Mouse (Mus musculus) cerebellum, adult 9-10 months (tissue): ENCODE results near the gene Pdgfra.

Experiments used
- DNase-seq: peaks from one replicate; pipeline ENCODE4 v3.0.0; 2022

Gene Pdgfra

DNA sequence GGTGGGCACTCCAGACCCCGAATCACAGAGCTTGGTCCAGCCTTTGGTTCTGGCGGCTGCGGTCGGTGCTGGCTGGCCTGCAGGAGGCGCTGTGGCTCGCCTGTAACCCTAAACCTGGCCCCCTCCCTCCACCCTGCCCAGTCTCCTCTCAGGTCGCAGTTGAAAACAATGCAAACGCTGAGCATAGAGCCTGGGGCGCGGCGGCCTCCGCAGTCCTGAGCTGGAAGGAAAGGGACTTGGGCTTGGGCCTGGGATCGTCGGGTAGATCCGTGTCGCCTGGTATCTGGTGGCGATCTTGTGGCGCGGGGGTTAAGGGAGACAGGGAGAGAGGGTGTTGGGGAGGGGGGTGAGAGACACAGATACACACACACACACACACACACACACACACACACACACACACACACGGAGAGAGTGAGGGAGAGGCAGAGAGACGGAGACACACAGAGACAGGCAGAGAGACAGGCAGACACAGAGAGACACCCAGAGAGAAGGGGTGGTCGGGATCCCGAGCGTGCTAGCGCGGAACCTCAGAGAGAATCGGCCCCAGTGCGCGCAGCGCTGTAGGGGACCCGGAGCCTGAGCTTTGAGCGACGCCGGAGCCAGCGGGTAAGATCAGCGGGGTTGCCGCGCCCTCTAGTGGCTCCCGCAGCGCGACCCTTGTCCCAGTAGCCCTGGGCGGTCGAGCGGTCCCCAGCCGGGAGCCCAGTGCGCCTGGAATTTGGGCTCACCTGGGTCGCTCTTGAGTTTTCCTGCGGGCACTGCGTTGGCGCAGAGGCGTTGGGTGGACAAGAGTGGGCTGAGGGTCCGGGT is 3.9 kb downstream of the Pdgfra start:
- DNase-seq = peak; percentile 38

DNA sequence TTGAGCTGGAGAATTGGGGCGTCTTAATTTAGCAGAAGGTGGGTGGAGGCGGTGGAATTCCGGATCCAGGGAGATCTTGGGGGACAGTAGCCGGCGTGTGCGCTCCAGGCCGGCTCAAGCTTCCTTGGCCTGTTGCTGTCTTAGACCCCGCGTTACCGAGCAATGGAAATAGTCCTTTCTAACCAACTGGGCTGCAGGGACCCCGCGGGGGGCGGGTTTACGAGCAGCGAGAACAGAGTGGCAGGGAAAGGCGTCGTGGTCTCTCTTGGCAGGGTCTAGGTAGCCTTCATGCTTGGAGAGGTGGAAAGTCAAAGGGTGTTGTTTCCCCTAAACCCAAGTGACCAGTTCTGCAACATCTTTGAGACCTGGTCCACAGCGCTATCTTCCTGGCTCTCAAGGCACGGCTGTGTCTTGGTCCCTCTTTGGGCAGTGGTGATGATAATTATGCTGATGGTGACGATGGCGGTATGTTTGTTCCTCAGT is 4.5 kb downstream of the Pdgfra start:
- DNase-seq = no peak

DNA sequence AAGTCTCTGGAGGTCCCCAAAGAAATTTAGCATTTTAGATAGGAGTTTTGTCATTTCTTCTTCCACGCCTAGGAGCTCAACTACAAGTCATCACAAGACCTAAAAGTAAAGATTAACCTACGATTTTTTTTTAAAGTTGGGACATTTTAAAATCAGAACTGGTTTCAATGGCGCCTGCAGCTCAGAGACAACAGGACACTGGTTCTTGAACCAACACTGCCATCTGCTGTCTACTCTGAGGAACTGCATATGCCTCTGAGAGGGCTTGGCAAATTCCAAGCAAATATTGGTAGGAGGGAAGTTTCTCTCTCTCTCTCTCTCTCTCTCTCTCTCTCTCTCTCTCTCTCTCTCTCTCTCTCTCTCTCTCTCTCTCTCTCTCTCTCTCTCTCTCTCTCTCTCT is 4.9 kb downstream of the Pdgfra start:
- DNase-seq = peak; percentile 77

DNA sequence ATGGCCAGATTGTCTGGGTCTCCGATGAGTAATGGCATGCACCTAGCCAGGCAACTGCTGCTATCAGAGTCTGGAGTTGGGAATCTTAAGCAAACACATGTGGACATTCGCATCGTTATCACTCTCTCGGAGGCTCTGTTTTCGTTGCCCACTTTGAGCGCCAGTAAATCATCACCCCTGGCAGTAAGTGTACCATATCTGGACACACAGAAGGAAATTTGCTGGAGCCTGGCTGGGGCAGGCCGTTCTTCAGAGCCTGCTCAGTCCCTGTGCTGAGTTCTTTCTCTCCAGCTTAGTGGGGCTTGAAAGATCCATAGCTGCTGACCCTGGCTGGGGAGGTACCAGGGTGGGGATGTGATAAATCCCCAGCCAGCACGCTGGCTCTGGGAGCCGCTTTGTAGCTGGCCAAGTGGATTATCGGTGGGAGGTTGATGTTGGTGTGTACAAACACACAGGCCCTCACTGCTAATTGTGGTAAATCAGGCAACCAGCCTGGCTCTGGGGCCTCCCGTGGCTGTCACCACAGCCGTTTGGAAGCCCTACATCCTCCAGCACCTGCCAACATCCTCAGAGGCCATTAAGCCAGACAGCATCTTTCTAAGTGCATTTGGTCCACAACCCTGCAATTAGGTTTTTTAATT is 8.6 kb downstream of the Pdgfra start:
- DNase-seq = no peak

DNA sequence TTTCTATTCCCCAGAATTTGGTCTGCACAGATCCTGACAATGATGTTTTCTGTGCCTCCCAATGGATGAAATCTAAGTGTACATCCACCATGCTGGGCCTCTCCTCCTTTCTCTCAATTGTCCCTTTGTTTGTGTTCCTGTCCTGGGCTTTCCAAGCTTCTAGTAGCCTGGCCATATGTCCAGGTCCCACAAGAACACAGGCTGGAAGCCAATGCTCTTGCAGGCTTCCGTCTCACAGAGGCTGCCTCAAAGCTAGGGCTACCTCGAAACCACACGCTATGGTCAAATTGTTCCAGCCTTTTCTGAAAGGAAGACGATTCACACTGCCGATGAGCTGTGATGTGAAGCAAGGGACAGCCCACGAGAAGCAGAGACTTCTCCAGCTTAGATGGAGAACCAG is 9.5 kb downstream of the Pdgfra start:
- no peak for DNase-seq

DNA sequence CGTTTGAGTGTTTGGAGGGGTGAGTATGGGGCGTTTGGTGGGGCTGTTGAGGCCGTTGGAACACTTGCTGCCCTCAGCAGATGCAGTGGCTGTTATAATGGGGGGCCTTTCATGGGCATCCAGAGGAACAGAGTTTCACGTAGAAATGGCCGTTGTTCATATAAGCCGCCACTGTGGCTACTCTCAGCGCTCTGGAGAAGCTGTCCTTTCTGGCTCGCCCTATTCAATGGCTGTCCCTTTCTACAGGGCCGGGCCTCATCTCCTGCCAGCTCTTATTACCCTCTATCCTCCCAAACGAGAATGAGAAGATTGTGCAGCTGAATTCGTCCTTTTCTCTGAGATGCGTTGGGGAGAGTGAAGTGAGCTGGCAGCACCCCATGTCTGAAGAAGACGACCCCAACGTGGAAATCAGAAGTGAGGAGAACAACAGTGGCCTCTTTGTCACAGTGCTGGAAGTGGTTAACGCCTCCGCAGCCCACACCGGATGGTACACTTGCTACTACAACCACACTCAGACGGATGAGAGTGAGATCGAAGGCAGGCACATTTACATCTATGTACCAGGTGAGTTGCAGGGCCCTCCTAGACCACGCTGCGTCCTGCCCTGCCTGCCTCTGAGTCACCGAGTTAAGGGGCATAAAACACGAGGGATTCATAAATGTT is 11.3 kb downstream of the Pdgfra start:
- DNase-seq = no peak

DNA sequence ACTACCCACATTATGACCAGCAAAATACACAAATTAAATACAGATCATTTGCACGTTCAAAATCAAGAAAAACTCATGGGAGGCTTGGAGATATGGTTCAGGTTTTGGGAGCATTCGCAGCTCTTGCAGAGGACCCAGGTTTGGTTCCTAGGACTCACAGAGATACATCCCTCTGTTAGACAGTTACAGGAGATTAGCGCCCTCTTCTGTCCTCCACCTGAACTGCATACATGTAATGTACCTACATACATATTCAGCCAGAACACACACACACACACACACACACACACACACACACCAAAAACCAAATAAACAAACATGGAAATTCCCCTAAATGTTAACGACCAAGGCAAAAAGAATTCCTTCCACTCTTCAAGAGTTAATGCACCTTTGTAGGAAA is 12.6 kb downstream of the Pdgfra start:
- DNase-seq = no peak

DNA sequence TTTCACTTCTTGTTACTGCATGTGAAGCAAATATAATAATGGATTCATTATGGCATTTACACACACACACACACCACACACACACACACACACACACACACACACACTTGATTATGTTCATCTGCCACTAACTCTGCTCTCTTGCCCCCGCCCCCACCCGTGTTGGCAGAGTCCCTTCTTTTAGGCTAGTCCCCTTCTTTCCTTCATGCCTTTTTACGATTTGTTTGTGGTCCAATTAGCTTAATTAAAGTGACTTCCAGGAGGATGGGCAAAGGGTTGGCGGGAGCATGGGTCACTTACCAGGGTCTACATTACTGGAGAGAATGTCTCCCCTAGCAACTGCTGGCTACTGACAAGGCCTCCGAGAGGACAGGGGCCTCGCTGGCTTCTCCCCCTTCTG is 17.7 kb downstream of the Pdgfra start:
- no peak for DNase-seq

DNA sequence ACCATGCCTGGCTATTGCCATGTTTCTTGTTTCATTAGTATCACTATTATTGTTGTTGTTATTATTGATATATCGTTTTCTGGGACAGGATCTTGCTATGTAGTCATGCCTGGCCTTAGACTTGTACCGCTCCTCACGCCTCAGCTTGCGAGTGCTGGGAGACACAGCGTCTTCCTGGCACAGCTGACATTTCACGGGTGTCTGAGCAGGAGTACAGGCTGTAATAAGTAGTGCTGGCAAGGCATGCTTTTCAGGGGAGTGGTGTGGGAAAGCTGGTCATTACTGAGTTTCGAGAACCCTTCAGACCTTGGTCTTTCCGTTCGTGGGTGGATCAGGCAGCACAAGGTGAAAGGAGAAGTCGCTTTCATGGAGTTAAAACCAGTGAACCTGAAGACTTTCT is 19.8 kb downstream of the Pdgfra start:
- no peak for DNase-seq

DNA sequence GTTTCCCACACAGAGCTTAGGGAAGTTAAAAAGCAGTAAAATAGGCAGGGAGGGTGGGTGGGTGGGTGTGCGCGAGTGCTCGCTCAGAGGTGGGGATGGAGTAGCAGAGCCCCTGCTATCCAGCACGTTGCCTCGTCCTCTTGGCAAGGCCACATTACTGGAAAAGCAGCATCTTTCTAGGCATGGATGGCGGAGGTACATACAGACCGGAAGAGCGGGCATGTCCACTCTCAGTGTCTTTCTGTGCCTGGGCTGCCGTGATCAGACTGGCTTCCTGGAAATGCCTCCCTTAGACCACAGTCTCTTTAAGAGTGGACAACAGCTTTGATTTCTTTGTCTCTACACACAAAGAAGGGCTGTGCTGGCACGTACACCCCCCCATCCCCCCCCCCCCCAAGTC is 27.2 kb downstream of the Pdgfra start:
- no peak for DNase-seq

DNA sequence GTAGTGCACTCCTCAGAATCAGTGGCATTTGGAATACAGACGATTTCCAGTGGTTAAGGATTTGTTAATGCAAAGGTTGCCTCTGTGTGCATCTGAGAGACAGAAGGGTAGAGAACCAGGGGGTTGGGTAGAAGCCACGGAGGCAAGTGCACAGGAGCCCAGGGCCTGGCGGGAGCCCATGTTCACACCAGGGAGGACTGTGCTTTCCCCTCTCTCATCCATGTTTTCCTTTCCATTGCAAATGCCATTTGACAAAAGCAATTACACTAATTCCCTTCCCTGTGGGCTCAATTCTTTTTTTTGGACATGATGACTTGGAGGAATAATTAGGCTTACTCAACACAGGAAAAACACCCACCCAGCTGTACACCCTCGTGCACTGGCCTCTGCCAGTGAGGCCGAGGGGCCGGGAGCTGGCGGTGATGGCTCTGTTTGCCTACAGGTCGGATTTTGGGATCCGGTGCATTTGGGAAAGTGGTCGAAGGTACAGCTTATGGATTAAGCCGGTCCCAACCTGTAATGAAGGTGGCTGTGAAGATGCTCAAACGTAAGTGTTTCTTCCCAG is 27.7 kb downstream of the Pdgfra start:
- no peak for DNase-seq

DNA sequence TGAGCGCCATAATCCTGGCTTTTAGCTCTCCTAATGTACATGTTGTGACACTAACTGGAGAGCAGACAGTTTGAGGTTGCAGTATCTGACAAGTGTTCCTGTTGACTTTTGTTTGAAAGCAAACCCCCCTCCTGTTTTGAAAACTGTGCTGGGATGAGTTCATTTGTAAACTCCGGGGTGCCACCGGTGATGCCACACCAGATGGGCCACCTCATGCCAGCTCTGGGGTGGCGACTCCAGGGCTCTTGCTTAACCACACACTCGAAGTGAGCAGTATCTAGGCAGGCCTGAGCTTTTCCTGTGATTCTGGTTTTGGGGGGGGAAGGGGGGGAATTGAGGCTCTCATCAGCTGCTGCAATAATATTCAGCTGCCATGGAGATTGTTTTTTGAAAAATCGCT is 31.6 kb downstream of the Pdgfra start:
- no peak for DNase-seq

DNA sequence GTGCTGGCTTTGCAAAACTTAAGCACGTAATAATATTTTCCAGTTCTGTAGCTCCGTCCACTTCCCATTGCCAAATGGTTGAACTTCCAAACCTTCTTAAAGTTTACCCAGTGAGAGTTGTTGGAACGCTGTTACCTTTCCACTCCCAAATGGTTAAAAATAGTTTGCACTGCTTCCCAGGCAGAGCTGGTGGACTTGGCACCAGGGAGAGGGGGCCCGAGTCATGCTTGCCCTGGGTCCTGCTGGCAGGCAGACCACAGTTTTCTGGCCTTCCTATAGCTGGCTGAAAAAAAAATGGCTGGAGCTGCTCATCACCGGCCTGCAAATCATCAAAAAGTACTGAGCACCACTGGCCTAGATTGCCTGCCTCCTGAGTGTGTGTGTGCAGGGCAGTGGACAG is 32.0 kb downstream of the Pdgfra start:
- DNase-seq = no peak

DNA sequence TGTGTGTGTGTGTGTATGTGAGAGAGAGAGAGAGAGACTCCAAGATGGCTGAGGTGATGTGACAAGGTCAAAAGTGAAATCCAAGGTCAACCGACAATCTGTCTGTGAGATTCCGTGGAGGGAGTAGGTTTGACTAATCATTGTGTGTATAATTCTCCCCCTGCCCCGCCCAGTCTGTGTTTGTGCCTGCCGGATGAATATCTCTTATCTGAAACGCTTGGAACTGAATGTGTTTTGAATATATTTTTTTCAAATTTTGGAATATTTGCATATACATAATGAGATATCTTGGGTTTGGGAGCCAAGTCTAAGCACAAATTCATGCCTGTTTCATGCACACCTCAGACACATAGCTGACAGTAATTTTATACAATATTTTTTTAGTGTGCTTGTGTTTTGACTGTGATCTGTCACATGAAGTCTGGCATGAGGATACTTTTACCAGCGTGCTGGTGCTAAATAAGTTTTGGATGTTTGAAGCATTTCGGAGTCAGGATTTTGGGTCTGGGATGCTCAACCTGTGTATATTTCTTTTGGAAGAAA is 32.7 kb downstream of the Pdgfra start:
- no peak for DNase-seq

DNA sequence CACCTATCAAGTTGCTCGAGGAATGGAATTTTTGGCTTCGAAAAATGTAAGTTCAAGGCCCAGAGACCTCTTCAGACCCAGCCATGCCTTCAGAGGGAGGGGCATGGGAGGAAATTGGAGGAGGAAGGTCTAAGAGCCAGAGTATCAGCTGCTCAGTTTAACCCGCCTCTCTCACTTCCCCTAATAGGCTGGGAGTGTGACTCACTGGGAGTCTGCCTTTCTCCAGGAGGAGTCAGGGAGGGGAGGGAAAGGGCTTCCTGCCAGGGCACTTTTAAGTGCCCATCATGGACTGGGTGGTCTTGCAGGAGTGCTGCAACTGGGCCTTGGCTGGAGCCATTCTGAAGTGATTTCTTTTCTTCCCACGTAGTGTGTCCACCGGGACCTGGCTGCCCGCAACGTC is 33.5 kb downstream of the Pdgfra start:
- no peak for DNase-seq

DNA sequence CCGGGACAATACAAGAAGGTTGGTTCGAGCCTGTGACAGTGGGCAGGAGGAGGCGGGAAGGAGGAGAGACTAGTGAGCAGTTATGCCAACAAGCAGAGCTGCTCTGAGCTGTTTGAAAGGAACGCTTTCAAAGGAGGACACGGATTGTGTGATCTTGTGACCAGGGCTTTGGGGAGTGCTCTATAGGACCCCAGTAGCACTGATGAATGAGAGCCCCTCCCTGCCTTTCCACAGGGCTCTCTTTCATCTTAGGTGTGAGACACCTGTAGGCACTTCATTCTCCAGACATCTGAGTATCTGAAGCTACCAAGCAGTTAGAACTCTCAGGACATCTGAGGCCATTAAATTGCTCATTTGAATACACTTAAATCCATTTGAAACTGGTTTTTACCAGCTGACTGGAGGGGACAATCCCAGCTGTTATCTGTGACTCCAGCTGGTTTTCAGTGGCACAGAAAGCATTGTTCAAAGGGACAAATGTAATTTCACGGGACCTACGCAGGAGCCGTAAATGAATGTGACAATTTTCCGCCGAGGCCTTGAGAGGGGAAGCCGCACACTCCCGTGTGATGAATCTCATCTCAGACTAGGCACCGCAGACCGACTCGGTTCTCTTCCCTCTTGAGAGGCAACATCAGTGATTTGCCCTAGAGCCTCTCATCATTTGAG is 37.4 kb downstream of the Pdgfra start:
- no peak for DNase-seq

DNA sequence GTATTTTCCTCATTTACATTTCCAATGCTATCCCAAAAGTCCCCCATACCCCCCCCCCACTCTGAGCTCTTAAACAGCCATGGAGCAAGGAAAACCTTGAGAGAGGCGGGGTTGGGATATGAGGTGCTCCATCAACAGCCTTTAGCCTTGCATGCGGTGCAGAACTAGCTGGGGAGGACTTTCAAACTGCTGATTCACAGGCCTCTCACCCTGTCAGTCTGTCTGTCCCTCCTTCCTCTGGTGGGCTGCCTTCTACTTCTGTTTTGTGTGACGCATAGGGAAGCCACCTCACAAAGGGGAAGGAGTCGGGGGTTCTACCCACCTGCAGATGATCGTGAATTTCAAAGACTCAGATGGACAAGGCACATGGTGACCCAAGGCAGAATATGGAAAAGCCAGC is 41.0 kb downstream of the Pdgfra start:
- no peak for DNase-seq

DNA sequence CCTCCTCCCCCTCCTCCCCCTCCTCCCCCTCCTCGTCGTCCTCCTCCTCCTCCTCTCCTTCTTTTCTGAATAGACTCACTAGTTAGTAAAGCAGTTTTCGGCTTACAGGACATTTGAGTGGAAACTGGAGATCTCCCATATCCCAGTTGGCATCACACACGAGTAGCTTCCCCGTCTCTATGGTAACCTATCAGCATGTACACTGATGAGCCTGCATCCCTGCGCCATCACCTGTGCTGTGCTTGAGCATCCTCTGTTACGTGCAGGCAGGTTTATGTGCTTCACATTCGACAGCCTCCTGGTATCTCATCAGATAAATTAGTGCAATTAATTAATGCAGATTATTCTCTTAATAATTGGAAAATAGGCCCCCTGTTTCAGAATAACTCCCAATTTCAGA is 46.3 kb downstream of the Pdgfra start:
- DNase-seq = no peak

DNA sequence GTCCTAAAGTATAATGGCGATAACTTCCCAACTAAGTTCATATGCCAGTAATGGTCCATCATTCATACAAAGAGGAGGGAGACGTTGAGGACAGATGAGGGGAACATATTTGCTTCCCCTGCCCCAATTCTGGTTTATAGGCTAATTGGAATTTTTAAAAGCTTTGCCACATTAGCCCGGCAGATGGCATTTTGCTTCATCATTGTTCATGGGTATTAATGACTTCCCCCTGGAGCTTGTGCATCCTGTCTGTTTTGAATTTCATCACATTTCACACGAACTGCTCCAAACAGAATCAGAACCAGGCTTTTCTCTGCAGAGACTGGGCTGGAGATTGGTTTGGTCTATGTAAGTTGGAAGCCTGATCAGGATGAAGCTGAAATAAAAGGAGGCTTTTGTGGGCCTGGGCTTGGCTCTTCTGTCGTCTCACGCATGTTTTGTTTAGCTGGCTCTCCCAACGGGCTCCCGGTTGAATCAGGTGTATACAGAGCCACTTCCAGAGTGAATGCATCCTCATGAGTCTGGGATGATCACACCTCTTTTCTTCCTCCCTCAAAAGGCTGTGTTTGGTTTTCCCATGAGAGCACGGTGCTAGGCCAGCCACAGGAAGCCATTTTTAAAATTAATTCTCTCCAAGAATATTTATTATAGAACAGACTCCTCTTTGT is 47.7 kb downstream of the Pdgfra start:
- DNase-seq = no peak

DNA sequence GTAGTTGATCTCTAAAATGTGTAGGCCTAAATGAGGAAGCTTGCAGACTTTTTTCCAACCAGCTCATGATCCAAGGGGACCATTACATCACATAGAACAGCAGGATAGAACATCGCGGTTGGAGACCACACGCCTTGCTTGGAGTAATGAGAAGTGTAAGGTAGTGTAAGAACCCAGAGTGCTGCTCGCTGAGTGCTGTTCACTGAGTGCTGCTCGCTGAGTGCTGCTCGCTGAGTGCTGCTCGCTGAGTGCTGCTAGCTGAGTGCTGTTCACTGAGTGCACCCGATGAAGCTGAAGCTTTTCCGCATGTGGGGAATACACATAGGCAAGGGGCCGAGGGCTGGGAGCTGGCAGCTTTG is 48.3 kb downstream of the Pdgfra start:
- DNase-seq = no peak

DNA sequence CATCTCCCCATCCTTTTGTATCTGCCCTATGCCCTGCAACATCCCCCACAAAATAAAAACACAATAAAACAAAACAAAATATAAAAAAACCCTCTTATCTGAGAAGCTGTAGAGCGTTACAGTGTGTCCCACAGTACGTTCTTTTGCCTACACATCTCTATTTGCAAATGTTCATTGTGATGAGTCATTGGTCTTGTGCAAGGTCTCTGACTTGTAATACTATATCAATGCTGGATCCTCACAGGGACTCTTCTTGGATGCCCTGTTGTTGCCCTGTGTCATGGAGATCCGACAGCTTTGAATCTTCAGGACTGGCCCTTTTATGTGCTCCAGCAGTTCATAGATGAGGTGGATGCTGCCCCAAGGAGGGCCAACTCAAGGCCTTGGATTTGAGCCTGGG is 55.8 kb downstream of the Pdgfra start:
- no peak for DNase-seq

DNA sequence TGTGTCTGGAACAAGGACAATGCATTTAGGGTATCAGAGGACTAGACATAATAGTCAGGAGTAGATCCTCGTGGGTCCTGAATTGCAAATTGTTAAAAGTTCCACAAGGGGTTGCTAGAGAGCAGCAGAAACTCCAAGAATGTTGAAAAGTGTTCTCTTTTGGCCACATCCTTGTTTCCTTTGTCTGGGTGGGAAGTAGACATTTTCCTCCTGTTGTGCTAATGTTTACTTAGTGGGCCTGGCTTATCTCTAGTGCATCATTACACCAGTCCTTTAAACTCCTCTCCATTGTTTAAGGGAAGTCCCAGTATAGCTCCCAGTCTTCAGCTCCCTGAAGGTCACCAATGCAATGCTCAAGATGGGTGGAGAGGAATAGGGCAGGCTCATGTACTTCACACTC is 57.9 kb downstream of the Pdgfra start:
- no peak for DNase-seq
